Mouse (Mus musculus) CD4-positive helper T cell, adult 2 months (primary cell): ENCODE measurements around the gene Zfp553.

Experiments
- DNase-seq: peaks from one replicate; pipeline ENCODE4 v3.0.0-alpha.2; 2012; ENCODE audit warnings: low read depth, missing footprints, low spot score

The Zfp553 gene

GRCm38 (mm10) chr7:127232622-127233367 is at the start of gene Zfp553, which contains the start of gene Sept1:
TSS of gene Zfp553 (plus strand) at chr7:127233061.
TSS of gene Sept1 (minus strand) at chr7:127233130.
- DNase-seq, result peak; percentile 88

GRCm38 (mm10) chr7:127183345-127183744 is 49.5 kb upstream of the Zfp553 start:
- no peak for DNase-seq

GRCm38 (mm10) chr7:127183828-127184227 is 49.0 kb upstream of the Zfp553 start:
- DNase-seq, result no peak

- DNase-seq, result no peak
These were observed 48.1 kb upstream of the Zfp553 start for GRCm38 (mm10) chr7:127184720-127185119.

GRCm38 (mm10) chr7:127185601-127186000 is 47.3 kb upstream of the Zfp553 start:
- DNase-seq, result peak; percentile 59

- no peak for DNase-seq
These were observed 45.5 kb upstream of the Zfp553 start for GRCm38 (mm10) chr7:127187351-127187750.

- peak; percentile 86 for DNase-seq
These were observed 44.3 kb upstream of the Zfp553 start for GRCm38 (mm10) chr7:127188305-127189276.

GRCm38 (mm10) chr7:127190672-127191071 is 42.2 kb upstream of the Zfp553 start:
- DNase-seq, result no peak

- DNase-seq, result no peak
These were observed 39.9 kb upstream of the Zfp553 start for GRCm38 (mm10) chr7:127192989-127193388.

- DNase-seq, result no peak
These were observed 38.7 kb upstream of the Zfp553 start for GRCm38 (mm10) chr7:127194011-127194632.

- peak; percentile 41 for DNase-seq
These were observed 38.2 kb upstream of the Zfp553 start for GRCm38 (mm10) chr7:127194633-127195029.

GRCm38 (mm10) chr7:127195544-127196295 is 37.1 kb upstream of the Zfp553 start, which contains the start of gene Cd2bp2:
TSS of gene Cd2bp2 (minus strand) at chr7:127196050.
- peak; percentile 98 for DNase-seq

- DNase-seq, result no peak
These were observed 36.4 kb upstream of the Zfp553 start for GRCm38 (mm10) chr7:127196484-127196883.

GRCm38 (mm10) chr7:127206606-127207005 is 26.3 kb upstream of the Zfp553 start:
- DNase-seq, result no peak

- no peak for DNase-seq
These were observed 25.2 kb upstream of the Zfp553 start for GRCm38 (mm10) chr7:127207374-127208294.

GRCm38 (mm10) chr7:127208295-127208552 is 24.6 kb upstream of the Zfp553 start, which contains the start of gene Tbc1d10b:
TSS of gene Tbc1d10b (minus strand) at chr7:127208468.
- DNase-seq, result no peak

GRCm38 (mm10) chr7:127208553-127209438 is 24.1 kb upstream of the Zfp553 start, which contains the start of gene Mylpf:
TSS of gene Mylpf (plus strand) at chr7:127208890.
- peak; percentile 99 for DNase-seq

- no peak for DNase-seq
These were observed 23.0 kb upstream of the Zfp553 start for GRCm38 (mm10) chr7:127209851-127210250.

GRCm38 (mm10) chr7:127210266-127210665 is 22.6 kb upstream of the Zfp553 start:
- no peak for DNase-seq
